Mouse (Mus musculus): ENCODE results near the gene E130114P18Rik. TPM values are rescaled to one million over a fixed set of nuclear protein-coding genes. Genes with fewer than 3 reads are reported as not detected.

Gene E130114P18Rik
- total RNA-seq, 1 experiment from 2014 or later, result not detected

DNA sequence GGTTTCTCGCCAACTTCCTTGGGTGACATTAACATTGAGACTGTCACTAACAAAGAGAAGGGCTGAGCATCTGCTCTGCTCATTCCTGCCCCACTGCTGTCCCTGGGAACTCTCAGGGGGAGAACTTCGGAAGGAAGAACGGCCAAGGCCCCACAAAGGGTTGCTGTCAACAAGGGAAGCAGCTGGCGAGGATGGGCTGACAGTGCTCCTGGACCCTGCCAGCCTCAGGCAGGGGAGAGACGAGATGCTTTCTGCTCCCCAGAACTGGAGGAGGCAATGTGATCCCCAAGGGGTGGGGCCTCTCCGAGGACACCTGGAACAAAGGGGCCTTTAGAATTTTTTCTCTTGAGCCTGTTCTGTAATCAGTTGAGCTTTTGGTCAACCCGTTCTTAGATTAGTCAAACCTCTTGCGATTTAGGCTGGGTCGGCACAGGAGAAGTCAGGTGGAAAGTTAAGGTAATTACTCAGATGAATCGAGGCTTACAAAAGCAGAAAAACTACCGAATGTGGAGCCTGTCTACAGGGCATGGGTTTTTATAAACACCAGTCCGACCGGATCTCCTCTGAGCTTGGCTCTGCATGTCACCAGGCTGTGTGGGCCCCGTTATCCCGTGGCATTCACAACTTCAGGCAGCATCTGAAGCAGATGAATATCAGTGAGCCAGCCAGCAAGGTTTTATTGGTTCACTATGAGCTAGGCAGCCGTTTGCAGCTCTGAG is 151.7 kb downstream of the E130114P18Rik start:
- ATAC-seq (ENCODE audit: extremely low read depth, insufficient number of reproducible peaks, low FRiP score, poor library complexity, severe bottlenecking), result no peak

DNA sequence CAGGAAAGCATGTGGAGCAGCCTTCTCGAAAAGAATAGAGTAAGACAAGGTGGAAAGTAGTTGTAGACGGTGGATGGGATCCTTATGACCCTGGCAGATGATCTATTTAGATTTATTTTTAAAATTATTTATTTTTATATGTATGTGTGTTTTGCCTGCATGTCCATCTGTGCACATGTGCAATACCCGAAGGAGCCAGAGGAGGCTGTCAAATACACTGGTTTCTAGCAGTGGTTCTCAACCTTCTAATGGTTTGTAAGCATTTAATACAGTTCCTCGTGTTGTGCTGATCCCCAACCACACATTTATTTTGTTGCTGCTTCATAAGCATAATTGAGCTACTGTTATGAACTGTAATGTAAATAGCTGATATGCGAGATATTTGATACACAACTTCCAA is 154.7 kb downstream of the E130114P18Rik start:
- ATAC-seq (ENCODE audit: extremely low read depth, insufficient number of reproducible peaks, low FRiP score, poor library complexity, severe bottlenecking), result no peak

DNA sequence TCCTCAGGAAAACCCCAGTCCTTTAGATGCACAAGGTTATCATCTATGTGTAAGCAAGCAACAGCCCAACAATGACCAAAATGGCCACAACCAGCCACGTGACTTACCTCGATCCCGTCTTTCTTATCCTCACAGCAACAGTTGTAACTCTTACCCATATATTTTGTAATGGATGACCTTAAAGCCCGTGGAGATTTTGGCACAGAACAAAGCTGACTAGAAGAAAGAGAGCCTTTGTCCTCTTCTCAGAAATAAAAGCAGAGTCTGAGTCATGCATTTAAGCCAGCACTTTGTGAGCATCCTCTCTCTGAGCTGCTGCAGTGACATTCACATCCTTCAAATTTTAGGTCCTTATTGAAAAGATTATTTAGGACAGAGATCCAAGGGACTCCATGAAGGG is 156.1 kb downstream of the E130114P18Rik start:
- no peak for ATAC-seq (ENCODE audit: extremely low read depth, insufficient number of reproducible peaks, low FRiP score, poor library complexity, severe bottlenecking)

DNA sequence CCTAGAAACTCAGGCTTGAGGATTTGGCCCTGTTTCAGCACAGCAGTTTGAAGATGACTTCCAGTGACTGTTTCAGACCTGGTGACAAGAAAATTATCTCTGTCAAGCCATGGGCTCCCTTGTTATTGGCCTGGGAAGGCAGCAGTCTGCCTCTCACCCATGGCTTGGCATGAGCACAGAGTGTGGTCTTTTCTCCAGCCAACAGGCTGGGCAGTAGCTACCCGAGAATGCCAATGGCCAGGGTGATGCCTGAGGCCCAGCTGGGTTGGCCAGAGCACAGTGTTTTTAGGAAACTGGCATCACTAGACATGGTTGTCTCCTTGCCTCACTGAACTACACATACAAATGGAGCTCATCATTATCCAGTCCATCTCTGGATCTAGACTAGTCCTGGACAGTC is 157.5 kb downstream of the E130114P18Rik start:
- ATAC-seq (ENCODE audit: extremely low read depth, insufficient number of reproducible peaks, low FRiP score, poor library complexity, severe bottlenecking), result no peak

DNA sequence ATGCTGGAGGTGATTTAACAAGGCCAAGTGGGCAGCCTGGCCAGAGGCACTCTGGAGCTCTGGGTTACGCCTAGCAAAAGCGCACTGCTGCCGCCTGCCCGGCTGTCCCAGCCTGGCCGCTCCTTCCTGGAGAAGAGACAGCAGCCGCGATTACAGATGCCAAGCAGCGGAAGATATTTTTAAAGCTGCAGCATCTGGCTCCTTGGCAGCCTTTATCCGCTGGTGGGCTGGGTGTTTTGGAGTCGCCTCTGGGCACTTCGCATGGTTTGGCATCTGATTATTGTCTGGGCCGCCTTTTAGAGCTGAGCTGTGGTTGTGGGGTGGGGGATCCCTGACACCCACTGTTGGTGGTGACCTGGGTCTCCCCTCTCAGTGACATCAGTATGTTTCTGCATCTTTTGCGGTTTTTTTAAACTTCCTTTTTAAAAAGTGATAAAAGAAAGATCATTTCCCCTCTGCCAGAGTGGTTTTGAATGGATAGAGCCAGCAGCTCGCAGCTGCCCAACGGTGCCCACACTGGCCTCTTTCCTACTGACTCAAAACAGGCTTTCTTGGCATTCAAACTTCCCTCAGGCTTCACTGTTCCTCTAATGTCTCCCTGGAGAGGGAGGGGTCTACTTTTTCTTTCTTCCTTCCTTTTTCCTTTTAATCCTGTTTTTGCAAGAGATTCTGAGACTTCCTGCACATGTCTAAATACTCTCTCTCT is 159.1 kb downstream of the E130114P18Rik start:
- no peak for ATAC-seq (ENCODE audit: extremely low read depth, insufficient number of reproducible peaks, low FRiP score, poor library complexity, severe bottlenecking)

DNA sequence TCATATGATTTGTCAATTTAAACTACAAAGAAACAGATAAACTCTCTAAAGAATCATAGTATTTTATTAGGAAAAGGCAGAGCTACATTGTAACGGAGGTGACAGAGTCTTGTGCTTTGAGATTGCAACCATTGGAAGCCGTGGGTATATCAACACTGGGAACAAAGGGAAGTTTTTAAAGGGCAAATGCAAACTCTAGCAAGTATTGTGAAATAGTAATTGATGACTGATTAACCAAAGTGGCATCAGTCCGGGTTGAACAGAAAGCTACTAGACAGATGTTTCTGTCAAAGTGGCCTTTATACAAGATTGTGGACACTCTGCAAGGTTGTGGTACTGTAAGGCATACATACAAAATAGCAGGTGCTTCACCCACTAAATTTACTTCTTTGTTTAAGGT is 162.8 kb downstream of the E130114P18Rik start:
- no peak for ATAC-seq (ENCODE audit: extremely low read depth, insufficient number of reproducible peaks, low FRiP score, poor library complexity, severe bottlenecking)

DNA sequence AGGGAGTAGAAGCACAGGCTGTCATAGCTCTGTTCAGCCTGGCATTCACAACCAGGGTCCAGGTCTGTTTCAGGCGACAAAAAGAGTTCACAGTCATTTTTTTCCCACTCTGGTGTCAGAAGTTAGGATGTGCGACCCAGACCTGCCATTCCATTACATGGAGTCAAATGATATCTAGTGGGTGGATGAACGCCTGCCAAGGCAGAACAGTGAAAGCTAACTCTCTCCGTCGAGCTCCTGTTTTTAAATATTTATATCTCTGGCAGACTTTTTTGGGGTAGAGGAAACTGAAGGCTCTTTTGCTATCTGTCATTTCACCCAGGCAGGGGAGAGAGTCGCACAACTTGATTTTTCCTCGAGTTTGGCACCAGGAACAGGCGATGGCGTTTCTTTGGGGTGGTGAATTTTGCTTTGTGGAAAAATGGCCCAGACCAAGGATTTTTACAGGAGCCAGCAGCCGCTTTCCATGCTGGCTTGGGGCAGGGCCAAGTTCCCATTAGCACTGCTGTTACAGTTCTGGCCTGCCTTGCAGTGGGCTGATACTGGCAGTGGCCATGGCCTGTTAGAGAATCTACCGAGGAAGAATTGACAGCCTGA is 166.5 kb downstream of the E130114P18Rik start:
- ATAC-seq (ENCODE audit: extremely low read depth, insufficient number of reproducible peaks, low FRiP score, poor library complexity, severe bottlenecking), result no peak

DNA sequence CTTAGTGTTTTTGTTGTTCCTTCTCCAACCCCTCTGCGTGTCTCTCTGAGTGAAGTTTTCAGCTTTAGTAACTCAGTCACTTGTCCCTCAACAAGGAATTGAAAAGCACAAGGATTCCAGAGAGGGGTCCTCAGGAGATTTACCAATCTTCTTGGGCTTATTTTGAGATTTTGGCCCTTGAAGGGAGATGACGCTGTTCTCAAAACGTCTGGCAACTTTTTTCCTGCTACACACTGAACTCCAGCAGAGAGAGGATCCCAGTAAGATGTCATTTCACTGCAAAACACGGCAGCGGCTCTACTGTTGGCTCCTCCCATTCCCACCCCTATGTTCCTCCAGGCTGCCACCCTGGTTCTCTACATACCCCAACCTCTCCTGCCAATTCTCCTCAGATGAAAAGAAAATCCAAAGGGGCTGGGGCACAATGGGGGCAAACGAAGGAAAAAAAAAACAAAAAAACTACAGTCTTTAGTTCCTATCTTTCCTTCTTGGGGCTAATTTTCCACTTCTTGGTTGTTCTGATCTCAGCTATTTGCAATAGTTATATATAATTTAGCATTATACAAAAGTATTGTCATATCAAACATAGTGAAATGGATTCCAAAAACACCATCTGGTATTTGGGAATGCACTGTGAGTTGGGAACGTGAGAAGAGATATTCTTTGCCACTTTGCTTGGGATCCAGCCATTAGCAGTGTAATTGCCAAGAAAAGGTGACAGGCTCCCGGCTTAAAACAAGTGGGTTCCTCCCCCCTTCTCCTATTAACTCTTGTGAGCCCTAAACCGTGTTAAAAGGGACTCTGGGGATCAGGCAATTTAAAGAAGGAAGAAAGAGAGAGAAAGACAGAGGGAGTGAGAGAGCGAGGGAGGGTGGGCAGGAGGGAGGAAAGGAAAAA is 167.8 kb downstream of the E130114P18Rik start:
- no peak for ATAC-seq (ENCODE audit: extremely low read depth, insufficient number of reproducible peaks, low FRiP score, poor library complexity, severe bottlenecking)

DNA sequence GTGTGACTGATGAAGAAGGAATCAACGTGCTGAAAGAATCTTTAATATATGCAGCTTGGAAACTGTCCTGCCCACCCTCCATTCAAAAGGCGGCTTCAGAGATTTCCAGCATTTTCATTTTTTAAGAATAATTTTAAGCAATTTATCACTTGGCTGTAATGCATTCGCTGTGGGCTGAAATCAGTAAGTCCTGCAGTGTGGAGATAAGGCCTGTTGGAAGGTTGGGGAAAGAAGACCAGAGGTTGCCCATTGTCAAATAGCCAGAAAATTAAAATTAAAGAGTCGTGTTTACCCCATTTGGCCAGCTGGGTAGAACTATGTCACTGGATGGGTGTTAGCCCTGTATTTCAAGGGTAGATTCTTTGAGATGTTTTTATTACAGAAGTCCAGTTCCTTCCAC is 168.5 kb downstream of the E130114P18Rik start:
- no peak for ATAC-seq (ENCODE audit: extremely low read depth, insufficient number of reproducible peaks, low FRiP score, poor library complexity, severe bottlenecking)

DNA sequence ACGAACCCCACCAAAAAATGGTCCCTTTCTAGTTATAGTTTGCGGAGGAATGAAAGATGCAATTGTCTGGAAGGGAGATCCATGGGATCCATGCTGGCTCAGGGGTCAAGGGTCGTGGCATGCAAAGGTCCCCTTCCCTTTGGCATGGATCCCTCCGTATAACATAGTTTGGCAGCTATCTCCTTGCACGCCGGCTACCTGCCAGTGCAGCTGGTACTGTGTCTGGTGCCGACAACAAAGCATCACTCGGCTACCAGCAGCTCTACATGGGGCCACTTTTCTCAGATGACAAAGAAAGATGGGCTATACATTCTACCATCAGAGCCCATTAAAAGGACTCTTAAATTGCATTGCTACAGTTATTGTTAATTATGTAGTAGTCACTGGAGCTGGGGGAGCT is 169.2 kb downstream of the E130114P18Rik start:
- ATAC-seq (ENCODE audit: extremely low read depth, insufficient number of reproducible peaks, low FRiP score, poor library complexity, severe bottlenecking), result no peak

DNA sequence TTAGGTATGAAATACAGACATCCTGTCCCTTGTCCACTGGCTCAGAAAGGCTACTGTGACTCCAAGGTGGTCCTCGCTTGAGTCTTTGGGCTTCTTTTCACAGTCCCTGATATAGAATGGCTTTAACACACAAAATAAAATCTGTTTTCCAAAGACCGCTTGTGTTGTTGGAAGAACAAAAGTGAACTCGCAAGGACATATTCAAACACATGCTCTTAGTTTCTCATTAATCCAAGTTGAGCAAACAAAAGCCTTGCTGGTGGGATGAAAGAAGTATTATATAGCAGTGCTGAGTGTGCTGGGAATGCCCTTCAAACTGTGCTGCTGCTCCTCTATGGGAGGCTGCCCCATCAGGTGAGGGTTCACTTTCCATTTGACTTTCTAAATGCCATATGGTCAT is 169.7 kb downstream of the E130114P18Rik start:
- ATAC-seq (ENCODE audit: extremely low read depth, insufficient number of reproducible peaks, low FRiP score, poor library complexity, severe bottlenecking), result no peak

DNA sequence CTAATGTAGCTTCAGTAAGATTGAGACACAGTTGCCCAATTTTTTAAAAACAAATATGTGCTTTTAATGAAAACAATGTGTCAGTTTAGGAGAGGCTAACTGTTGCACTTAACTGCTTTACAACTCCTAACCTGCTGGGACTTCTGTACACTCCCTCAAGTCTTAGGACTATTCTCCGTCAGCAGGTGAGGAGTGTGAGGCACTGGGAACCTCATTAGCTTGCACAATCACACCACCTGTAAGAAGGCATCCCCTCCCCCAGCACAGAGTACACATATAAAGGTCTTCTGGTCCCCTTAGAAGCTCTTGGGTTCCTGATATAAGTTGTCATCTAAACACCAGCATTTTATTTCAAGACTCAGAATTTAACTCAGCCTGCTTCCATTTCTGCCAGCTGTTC is 170.7 kb downstream of the E130114P18Rik start:
- ATAC-seq (ENCODE audit: extremely low read depth, insufficient number of reproducible peaks, low FRiP score, poor library complexity, severe bottlenecking), result no peak

DNA sequence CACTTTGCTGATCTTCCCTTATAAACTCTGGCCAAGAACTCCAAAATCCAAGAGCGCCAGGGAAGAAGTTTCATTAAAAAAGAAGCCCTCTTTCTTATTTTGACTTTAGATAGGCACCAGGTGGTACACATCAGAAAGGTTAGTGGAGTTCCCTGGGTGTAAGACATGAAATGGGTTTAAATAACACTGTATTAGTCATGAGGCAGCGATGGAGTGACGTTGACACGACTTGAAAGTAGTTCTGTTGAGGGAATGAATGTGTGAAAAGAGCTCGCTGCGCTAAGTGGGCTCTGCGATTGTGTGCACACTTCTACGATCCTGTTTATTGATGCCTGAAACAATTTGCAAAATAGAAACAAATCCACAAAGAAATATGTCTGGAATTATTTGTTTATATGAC is 171.4 kb downstream of the E130114P18Rik start:
- no peak for ATAC-seq (ENCODE audit: extremely low read depth, insufficient number of reproducible peaks, low FRiP score, poor library complexity, severe bottlenecking)

DNA sequence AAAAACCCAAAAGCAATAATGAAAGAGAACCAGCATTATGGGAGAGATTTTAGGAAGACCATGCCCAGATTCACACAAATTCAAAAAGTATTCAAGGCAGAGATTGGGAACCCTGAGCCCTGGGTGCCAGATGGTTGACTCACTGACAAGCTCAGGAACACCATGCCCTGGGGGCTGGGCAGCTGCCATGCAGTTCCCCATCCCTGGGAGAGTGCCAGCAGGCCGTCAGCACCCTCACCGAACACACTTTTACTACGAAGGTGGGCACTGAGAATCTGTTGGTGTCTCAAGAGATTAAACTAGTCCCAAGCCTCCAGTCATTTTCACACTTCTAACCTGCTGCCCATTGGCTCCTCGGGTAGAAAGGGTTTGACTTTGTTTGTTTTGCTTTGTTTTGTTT is 175.3 kb downstream of the E130114P18Rik start:
- no peak for ATAC-seq (ENCODE audit: extremely low read depth, insufficient number of reproducible peaks, low FRiP score, poor library complexity, severe bottlenecking)

DNA sequence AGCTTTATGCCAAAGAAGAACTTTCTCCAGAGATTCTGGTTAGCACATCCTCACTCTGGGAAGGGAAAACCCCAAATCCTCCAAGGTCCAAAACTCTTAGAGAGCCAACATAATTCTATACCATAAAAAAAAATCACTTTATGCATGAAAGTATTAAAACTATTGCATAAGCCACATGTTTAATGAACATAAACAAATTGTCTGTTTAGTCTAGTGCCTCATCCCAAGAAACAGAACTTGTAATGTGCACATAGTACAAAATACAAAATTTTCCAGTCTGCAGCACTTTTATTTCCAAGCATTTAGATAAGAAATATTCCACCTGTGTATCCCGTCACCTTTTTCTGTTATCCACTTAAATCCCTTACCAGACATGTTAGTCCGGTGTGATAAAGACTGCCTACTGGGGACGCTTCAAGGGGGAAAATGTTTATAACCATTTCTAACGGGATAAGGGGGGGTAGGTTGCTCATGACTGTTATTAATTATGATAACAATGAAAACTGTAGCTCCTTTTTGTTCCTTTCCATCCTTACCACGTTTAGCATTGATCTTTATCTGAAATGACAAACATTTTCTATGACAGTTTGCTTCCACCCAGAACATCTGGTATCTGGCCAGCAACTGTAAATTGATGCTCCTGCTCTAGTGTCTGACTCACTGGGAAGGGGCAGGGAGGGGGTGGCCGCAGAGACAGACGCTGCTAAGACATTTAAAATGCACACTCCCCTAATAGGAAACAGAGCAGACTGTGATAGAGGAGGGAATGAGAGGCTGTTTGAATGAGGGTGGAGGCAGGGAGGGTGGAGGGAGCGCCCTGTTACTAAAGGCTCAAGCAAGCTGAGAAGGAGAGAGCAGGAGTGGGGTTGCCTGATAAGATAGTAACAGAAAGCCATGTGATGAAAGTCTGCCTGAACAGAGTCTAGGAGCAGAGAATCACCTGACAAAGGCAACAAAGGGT is 176.7 kb downstream of the E130114P18Rik start:
- ATAC-seq (ENCODE audit: extremely low read depth, insufficient number of reproducible peaks, low FRiP score, poor library complexity, severe bottlenecking), result no peak

DNA sequence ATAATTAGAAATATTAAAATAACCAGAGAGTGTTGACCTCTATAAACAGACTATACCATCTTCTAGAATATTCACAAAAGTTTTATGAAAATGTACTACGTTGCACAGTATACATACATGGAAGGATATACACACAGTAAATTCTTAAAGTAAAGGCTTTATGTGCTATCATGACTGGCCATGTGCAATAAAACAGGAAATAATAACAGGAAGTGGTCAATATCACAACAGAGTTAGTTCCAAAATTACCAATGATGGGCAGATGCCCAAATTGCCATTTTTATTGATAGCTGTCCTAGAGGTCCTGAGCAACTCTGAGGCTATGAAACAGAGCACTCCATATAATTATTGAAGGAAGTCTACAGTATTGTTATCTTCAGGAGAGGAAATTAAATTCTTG is 180.4 kb downstream of the E130114P18Rik start:
- ATAC-seq (ENCODE audit: extremely low read depth, insufficient number of reproducible peaks, low FRiP score, poor library complexity, severe bottlenecking), result no peak

DNA sequence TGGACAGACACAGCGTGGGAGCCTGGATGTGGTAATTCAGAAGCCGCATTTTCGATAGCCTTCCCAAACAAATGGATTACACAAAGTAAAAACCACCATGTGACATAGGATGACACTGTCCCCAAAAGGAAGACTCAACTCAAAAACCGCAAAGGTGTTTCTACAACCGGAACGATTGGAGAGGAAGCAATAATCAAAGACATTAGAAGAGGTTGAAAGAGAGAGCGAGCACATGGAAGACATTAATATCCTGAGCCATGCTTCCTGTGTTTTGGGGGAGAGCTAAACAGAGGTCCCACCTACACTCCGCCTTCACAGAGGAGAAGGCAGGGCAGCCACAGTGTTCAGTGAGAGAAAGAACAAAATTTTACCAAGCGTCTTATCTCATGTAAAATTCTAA is 181.5 kb downstream of the E130114P18Rik start:
- ATAC-seq (ENCODE audit: extremely low read depth, insufficient number of reproducible peaks, low FRiP score, poor library complexity, severe bottlenecking), result no peak

DNA sequence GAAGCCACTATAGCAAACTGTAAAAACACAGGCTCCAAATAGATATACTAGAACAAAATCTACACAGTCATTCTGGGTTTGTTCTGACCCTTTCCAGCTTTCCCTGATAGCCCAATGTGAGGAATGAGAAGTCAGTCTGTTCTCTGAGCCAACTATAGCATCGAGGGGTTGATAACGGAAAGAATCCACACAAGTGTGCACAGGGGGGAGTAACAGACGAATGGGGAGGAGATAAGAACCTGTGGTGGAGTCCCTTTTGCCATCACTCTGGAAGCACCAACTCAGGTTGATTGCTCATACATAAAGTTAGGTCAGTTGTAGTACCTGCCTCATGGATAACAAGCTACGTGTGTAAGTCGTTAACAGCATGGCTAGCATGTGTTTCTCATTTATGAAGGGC is 184.0 kb downstream of the E130114P18Rik start:
- no peak for ATAC-seq (ENCODE audit: extremely low read depth, insufficient number of reproducible peaks, low FRiP score, poor library complexity, severe bottlenecking)
